Mouse (Mus musculus) brain, embryonic 14.5 days (tissue): ENCODE data around the gene Gapvd1.

ENCODE experiments used
- CTCF ChIP-seq: fragments of 200-500 bp; IDR thresholded peaks from 2 replicates; pipeline ENCODE4 v1.5.1; 2012; ENCODE audit warnings: inconsistent platforms, mild to moderate bottlenecking, moderate library complexity, borderline replicate concordance; ENCODE audit not compliant: insufficient read depth, insufficient read length; ENCODE audit errors: extremely low read depth
- POLR2A ChIP-seq: fragments of 200-500 bp; IDR thresholded peaks from 2 replicates; pipeline ENCODE4 v1.6.1; 2012; ENCODE audit warnings: mild to moderate bottlenecking, inconsistent platforms, borderline replicate concordance; ENCODE audit not compliant: poor library complexity, insufficient read depth, insufficient read length, severe bottlenecking; ENCODE audit errors: extremely low read depth

GRCm38 (mm10) chr2:34669203-34669746, 85.8 kb downstream of the Gapvd1 start:
- TF ChIP-seq CTCF (no peak), POLR2A (no peak)
